Mouse (Mus musculus) heart, adult 10 weeks (tissue): Measurements from ENCODE around the gene Slc22a4. TPM values are rescaled to one million over a fixed set of nuclear protein-coding genes. Genes with fewer than 3 reads are reported as not detected.

ENCODE experiments used
- polyA plus RNA-seq: library from polyadenylated mRNA; stranded (reverse); fragments of 350-450 nt; fragmentation: Illumina TruSeq; extraction: RNeasy Lipid Tissue Mini Kit (QIAGEN cat#74804); gene quantifications from one replicate; pipeline ENCODE4 v1.2.3, GENCODE M21; 2014; ENCODE audit warnings: low read depth, low replicate concordance

Slc22a4 gene
- 5.7 TPM for polyA plus RNA-seq

GRCm38 (mm10) chr11:54028044-54028951 lies at the start of gene Slc22a4:
Gene Slc22a4, minus strand, starts transcription at chr11:54028090.

GRCm38 (mm10) chr11:54068520-54069371 lies 40.9 kb upstream of the Slc22a4 start, which contains the start of gene Pdlim4:
Gene Pdlim4, minus strand, starts transcription at chr11:54069014.

DNA sequence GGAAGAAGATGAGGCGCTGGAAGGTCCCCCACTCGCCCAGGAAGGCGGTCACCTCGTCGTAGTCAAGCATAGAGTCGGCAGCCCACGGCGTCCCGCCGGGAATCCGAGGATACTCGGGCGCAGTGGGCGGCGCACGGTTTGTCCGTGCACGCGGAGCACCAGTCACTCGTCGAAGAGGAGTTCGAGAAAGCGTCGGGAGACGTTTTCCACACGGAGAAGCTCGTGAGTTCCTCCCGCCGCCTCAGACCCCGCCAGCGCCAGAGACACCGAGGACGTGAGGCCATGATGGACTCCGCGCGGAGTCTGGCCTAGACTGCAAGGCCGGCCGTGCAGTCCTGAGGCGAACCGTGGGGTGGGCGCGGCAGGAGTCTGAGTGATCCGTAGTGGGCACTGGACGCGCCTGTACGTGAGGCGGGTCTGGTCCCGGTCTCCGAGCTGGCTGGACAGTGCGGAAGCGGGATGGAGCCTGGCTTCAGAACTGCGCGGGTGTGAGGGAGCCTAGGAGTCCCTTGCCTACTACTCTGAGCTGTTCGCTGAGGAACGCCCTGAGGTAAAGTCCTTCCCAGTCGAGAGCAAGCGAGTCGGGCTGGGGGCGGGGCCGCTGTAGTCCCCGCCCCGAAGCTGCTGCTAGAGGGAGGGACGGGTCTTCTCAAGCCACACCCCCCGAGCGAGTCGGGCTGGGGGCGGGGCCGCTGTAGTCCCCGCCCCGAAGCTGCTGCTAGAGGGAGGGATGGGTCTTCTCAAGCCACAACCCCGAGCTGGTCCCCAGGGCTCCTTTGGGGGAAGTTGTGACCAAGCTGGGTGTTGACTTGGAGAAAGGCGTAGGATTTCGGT lies 47.9 kb downstream of the Slc22a4 start, which contains the start of gene Slc22a21:
Slc22a21 (minus strand) TSS at position 545 of the 834 bp plus-strand sequence.

Other genes with a start within 250 kb of the Slc22a4 start
- gene Gm12216, start 168.8 kb downstream of the Slc22a4 start, polyA plus RNA-seq, result 1.5 TPM
- gene Slc22a5, start 136.4 kb downstream of the Slc22a4 start, polyA plus RNA-seq, result 23.7 TPM
- 1.5 TPM for gene Slc22a21, start 47.8 kb downstream of the Slc22a4 start, polyA plus RNA-seq
- gene Pdlim4, start 40.9 kb upstream of the Slc22a4 start, polyA plus RNA-seq, result 35.0 TPM
- 62.3 TPM for gene P4ha2, start 72.0 kb upstream of the Slc22a4 start, polyA plus RNA-seq
- gene Csf2, start 221.6 kb upstream of the Slc22a4 start, polyA plus RNA-seq, result not detected
- not detected for gene Il3, start 239.2 kb upstream of the Slc22a4 start, polyA plus RNA-seq